In genomic region chr12:75649058-75649705, GRCm38 (mm10) we compare ENCODE assay signal across 11 mouse cellular contexts. TPM values are rescaled to one million over a fixed set of nuclear protein-coding genes. Genes with fewer than 3 reads are reported as not detected.
DNase-seq lines count a peak whose midpoint lies in the region; TF ChIP-seq lines count a peak whose summit lies in the region.
"Had no signal": no experiment of that assay in that cellular context is flagged by ENCODE, and none has a peak within 500 bp of the region (broad histone marks: within the 10 kb centered on the region; RNA-seq: fewer than 3 reads in every experiment).

No protein-coding gene starts in this region.

- TF ChIP-seq CTCF in left cerebral cortex, adult 2 months (IDR thresholded peaks at IDR 0.05) = no peak

- H3K27ac ChIP-seq in left cerebral cortex, adult 2 months = 0 out of 2 replicates have a peak overlapping the region, but pooled peaks have one; percentile 53
- H3K27ac ChIP-seq: heart, embryonic 10.5 days had no signal

- intact Hi-C loops in left cerebral cortex, adult 2 months (cut with DNase I) = loop anchor here (5.0 kb wide), 1 partner anchor 52 kb away; the partner anchor contains the start of gene Ppp2r5e

- no peak overlapping the region for H3K4me3 ChIP-seq in left cerebral cortex, adult 2 months
- H3K4me3 ChIP-seq: heart, embryonic 10.5 days had no signal

- peak; percentile 43 for DNase-seq in embryo, embryonic 10 days (ENCODE audit: low spot score)
- DNase-seq in embryo, embryonic 9.5 days (ENCODE audit: extremely low spot score) = no peak
- DNase-seq in retina, postnatal 1 day = peak; percentile 27
- DNase-seq in retina, embryonic 14.5 days (ENCODE audit: low spot score) = no peak
- DNase-seq in left cerebral cortex, adult 2 months (ENCODE audit: extremely low spot score in 1 of 2, low spot score in 2 of 2) = no peak
- DNase-seq in right cerebral cortex, postnatal 10 days (ENCODE audit: low spot score in 2 of 2) = peak; percentile 40 to 78
- no peak for DNase-seq in cerebellum, adult 8-10 months
- DNase-seq in cerebellum, postnatal 25 days = no peak
- DNase-seq: cerebellum, adult 2 months; kidney, adult 18-20 months had no signal

RNA-seq across cellular contexts. Expression of gene Wdr89, which starts 20.2 kb away (rescaled TPM):
- 1 to 10 TPM; 2.3 to 3.7 TPM for total RNA-seq in left cerebral cortex, adult 2 months (2021)

RNA-seq across cellular contexts. Expression of gene Ppp2r5e, which starts 53.1 kb away (rescaled TPM):
- 10 to 100 TPM; 81.7 to 84.9 TPM for total RNA-seq in left cerebral cortex, adult 2 months (2021)

Comparison
In these comparisons a context has a peak if more than half of its experiments do, and no peak if none do; other contexts are left out.
1. DNase-seq: peak in embryo, embryonic 10 days (single experiment), retina, postnatal 1 day (single experiment) and right cerebral cortex, postnatal 10 days (2 of 2); none in embryo, embryonic 9.5 days (single experiment), retina, embryonic 14.5 days (single experiment), left cerebral cortex, adult 2 months (0 of 2), cerebellum, adult 8-10 months (single experiment) and cerebellum, postnatal 25 days (0 of 2).